Mouse (Mus musculus): ENCODE data around the gene Bcl9l. TPM values are rescaled to one million over a fixed set of nuclear protein-coding genes. Genes with fewer than 3 reads are reported as not detected.

Bcl9l gene
- polyA plus RNA-seq, 2 experiments, result 20.5 to 41.2 TPM

- Histone ChIP-seq H3K4me1 (ENCODE audit: control insufficient read depth, insufficient read depth, low read length) (peaks cover 100% of the 10 kb centered on the region), H3K27ac (replicated peaks; ENCODE audit: low read depth, low read length) (peak overlapping the region; percentile 83), H3K9ac (ENCODE audit: low read depth, low read length, severe bottlenecking) (peak overlapping the region; percentile 47), H3K4me2 (replicated peaks; ENCODE audit: low read depth, low read length, severe bottlenecking) (peak overlapping the region; percentile 69), H3K36me3 (ENCODE audit: control insufficient read depth, insufficient read depth, low read length) (peaks cover 16% of the 10 kb centered on the region), H3K9me3 (ENCODE audit: control insufficient read depth, low read length) (no peaks in the 10 kb centered on the region), H3K4me3 (replicated peaks; ENCODE audit: low read length) (peak overlapping the region; percentile 97), H3K27me3 (ENCODE audit: control insufficient read depth, insufficient read depth, low read length) (no peaks in the 10 kb centered on the region)
- ATAC-seq (ENCODE audit: low FRiP score, low read depth) (peak; percentile 23; the same call in 1 of the 2 replicates), DNase-seq (ENCODE audit: low spot score) (no peak)
- 15% methylated on average over 16 of the region's 17 CpGs for WGBS
- no peak for TF ChIP-seq POLR2A (IDR thresholded peaks at IDR 0.05; ENCODE audit: borderline replicate concordance, extremely low read depth, insufficient read depth, insufficient read length)
These were observed 7.7 kb downstream of the Bcl9l start for GRCm38 (mm10) chr9:44490086-44490967.

- Histone ChIP-seq H3K27ac (replicated peaks; ENCODE audit: low read depth, low read length) (no peak overlapping the region), H3K36me3 (ENCODE audit: control insufficient read depth, insufficient read depth, low read length) (peaks cover 15% of the 10 kb centered on the region), H3K4me3 (replicated peaks; ENCODE audit: low read length) (no peak overlapping the region), H3K4me1 (ENCODE audit: control insufficient read depth, insufficient read depth, low read length) (peaks cover 100% of the 10 kb centered on the region), H3K9ac (ENCODE audit: low read depth, low read length, severe bottlenecking) (no peak overlapping the region), H3K9me3 (ENCODE audit: control insufficient read depth, low read length) (no peaks in the 10 kb centered on the region), H3K4me2 (replicated peaks; ENCODE audit: low read depth, low read length, severe bottlenecking) (no peak overlapping the region), H3K27me3 (ENCODE audit: control insufficient read depth, insufficient read depth, low read length) (no peaks in the 10 kb centered on the region)
- no peak for TF ChIP-seq POLR2A (IDR thresholded peaks at IDR 0.05; ENCODE audit: borderline replicate concordance, extremely low read depth, insufficient read depth, insufficient read length)
- ATAC-seq (ENCODE audit: low FRiP score, low read depth) (no peak), DNase-seq (ENCODE audit: low spot score) (no peak)
- WGBS, result 60% methylated on average over 10 of the region's 10 CpGs
These were observed 8.7 kb downstream of the Bcl9l start for GRCm38 (mm10) chr9:44491351-44491750.

- Histone ChIP-seq H3K27ac (replicated peaks; ENCODE audit: low read depth, low read length) (no peak overlapping the region), H3K36me3 (ENCODE audit: control insufficient read depth, insufficient read depth, low read length) (peaks cover 15% of the 10 kb centered on the region), H3K9me3 (ENCODE audit: control insufficient read depth, low read length) (no peaks in the 10 kb centered on the region), H3K4me2 (replicated peaks; ENCODE audit: low read depth, low read length, severe bottlenecking) (no peak overlapping the region), H3K9ac (ENCODE audit: low read depth, low read length, severe bottlenecking) (peak overlapping the region; percentile 17), H3K27me3 (ENCODE audit: control insufficient read depth, insufficient read depth, low read length) (no peaks in the 10 kb centered on the region), H3K4me1 (ENCODE audit: control insufficient read depth, insufficient read depth, low read length) (peaks cover 100% of the 10 kb centered on the region), H3K4me3 (replicated peaks; ENCODE audit: low read length) (no peak overlapping the region)
- DNase-seq (ENCODE audit: low spot score) (no peak), ATAC-seq (ENCODE audit: low FRiP score, low read depth) (no peak)
- TF ChIP-seq POLR2A (IDR thresholded peaks at IDR 0.05; ENCODE audit: borderline replicate concordance, extremely low read depth, insufficient read depth, insufficient read length), result no peak
- WGBS, result 65% methylated on average over 17 of the region's 17 CpGs
These were observed 10.2 kb downstream of the Bcl9l start for GRCm38 (mm10) chr9:44492631-44493461.

DNA sequence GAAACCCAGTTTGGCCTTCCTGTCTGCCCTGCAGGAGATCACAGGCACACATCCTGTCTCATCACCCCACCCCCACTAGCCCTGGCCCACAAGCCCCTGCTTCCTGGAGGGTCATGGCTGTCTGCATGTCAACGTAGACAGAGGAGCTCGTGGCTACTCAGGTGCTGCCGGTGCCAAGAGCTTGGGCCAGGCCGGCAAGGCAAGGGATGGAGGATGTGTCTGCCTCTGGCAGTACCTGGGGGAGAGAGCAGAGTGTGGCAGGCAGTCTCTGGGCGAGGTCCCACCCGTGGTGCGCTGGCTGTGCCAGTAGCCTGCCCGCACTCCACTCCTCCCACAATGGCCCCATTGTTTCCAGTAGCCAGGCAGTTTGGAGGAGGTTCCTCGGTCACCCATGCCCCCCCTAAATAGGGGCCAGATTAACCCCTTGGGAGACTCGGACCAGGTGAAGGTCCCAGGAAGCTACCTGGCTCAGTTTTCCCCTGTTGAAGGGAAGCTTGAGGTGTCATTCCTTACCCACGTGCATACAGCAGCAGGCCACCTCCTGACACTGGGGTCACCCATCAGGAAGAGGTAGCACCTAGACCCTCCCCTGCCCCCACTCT, 11.7 kb downstream of the Bcl9l start:
- no peak for TF ChIP-seq POLR2A (IDR thresholded peaks at IDR 0.05; ENCODE audit: borderline replicate concordance, extremely low read depth, insufficient read depth, insufficient read length)
- Histone ChIP-seq H3K9me3 (ENCODE audit: control insufficient read depth, low read length) (no peaks in the 10 kb centered on the region), H3K4me3 (replicated peaks; ENCODE audit: low read length) (peak overlapping the region; percentile 18; the same call in 1 of the 2 replicates), H3K4me2 (replicated peaks; ENCODE audit: low read depth, low read length, severe bottlenecking) (peak overlapping the region; percentile 42), H3K27ac (replicated peaks; ENCODE audit: low read depth, low read length) (peak overlapping the region; percentile 72), H3K4me1 (ENCODE audit: control insufficient read depth, insufficient read depth, low read length) (peaks cover 97% of the 10 kb centered on the region), H3K27me3 (ENCODE audit: control insufficient read depth, insufficient read depth, low read length) (no peaks in the 10 kb centered on the region), H3K36me3 (ENCODE audit: control insufficient read depth, insufficient read depth, low read length) (peaks cover 15% of the 10 kb centered on the region), H3K9ac (ENCODE audit: low read depth, low read length, severe bottlenecking) (peak overlapping the region; percentile 21; the same call in 1 of the 2 replicates)
- no peak for ATAC-seq (ENCODE audit: low FRiP score, low read depth)
- DNase-seq (ENCODE audit: low spot score), result no peak
- 24% methylated on average over 11 of the region's 11 CpGs for whole genome bisulfite sequencing
